Mouse (Mus musculus) testis, postnatal 10 days (tissue): ENCODE results near the gene Psmd12.

Source experiments
- DNase-seq: peaks from one replicate; pipeline ENCODE4 v3.0.0; 2021; ENCODE audit warnings: low spot score

Psmd12 gene

DNA sequence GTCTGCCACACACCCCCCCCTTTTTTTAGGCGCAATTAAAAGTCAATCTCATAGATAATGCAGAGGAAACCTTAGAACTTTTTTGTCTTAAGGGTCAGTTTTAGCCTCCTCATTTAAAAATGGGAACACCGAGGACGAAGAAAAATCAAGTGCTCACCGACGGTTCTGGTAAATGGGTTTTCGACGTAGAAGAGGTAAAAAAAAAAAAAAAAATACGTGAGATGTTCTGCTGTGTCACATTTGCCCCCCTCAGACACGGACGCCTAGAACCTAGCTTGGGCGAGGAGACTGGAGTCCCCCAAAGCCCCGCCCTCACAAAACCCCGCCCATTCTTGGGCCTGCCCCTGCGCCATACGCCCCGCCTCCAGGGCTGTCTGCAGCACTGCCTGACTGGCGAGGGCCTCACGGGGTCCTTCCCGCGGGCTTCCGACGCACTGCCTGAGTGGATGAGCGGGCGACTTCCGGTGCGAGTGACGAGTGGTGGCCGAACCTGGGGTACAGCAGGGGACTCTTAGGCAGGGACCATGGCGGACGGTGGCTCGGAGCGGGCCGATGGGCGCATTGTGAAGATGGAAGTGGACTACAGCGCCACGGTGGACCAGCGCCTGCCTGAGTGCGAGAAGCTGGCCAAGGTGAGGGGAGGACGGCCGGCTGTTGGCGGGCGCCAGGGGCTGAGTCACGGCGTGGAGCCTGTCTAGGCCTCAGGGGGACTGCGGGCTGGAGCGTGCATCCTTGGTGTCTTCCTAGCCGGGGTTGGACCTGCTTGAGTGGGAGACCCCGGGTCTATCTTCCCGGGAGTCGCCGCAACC is at the start of gene Psmd12:
Gene Psmd12, plus strand, starts transcription at position 432 of the 809 bp plus-strand sequence.
- peak; percentile 99 for DNase-seq

DNA sequence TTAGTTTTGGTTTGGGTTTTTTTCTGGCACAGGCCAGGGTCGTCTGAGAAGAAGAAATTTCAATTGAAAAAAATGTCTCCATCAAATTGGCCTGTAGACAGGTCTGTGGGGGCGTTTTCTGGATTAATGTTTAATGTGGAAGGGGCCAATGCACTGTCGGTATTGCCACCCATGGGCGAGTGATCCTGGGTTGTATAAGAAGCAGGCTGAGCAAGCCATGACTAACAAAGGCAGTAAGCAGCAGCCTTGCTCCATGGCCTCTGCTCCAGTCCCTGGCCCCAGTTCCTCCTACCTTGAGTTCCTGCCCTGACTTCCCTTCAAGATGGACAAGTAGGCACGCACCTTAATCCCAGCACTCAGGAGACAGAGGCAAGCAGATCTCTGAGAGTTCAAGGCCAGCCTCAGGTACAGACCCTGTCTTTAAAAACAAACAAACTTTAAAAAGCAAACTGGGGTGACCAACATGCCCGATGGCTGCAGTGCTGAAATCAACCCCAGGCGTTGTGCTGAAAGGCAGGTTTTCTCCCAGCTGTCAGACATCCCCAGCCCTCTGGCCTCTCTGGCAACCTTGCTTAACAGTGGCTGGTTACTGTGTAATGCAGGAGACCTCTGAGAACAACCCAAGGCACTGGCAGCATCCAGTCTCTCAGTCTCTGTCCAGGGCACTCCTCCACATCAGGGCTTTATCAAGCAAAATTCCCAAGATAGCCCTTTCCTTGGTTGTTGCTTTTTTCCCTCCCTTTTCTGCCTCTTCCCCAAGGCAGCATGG is 47.9 kb upstream of the Psmd12 start:
- no peak for DNase-seq

DNA sequence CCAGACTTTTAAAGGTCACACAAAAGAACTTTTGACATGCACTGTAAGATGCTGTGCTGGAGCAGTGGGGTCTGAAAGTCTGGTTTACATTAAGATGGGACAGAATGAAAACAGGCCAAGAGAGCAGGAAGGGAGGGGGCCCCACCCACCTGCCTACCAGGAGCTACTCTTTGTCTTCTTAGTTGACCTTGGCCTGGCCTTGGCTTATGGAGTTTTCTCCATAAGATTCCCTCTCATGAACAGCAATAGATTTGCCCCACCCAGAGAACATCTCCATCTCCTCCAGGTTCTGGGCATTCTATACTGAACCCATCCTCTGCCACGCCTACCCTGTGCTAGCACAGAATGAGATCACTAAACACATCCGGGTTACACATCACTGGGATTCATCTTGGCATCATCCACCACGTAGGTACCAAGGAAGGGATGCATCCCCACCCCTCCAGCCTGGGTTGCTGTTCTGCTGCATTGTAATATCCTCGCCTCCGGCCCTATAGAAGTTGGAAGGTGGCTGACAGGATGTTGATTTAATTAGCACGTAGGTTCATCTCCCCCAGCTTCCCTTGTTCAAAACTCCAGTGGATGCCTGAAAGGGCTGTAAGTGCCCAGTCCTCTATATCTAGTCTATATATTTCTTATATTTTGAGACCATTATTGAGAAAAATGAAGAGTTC is 43.4 kb upstream of the Psmd12 start:
- no peak for DNase-seq

DNA sequence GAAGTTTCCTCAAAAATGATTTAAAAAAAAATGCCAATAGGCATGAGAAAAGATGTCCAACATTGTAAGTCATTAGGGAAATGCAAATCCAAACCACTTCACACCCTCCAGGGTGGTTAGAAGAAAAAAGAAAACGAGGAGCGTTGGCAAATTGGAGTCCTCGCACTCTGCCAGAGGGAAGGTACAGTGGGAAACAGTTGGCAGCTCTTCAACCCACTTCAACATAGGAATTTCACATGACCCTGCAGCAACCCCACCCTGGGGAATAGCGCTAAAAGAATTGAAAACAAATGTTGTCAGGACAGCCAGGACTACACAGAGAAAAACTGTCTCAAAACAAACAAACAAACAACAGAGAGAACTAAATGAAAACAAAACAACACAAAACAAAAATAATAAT is 41.6 kb upstream of the Psmd12 start:
- DNase-seq: no peak

DNA sequence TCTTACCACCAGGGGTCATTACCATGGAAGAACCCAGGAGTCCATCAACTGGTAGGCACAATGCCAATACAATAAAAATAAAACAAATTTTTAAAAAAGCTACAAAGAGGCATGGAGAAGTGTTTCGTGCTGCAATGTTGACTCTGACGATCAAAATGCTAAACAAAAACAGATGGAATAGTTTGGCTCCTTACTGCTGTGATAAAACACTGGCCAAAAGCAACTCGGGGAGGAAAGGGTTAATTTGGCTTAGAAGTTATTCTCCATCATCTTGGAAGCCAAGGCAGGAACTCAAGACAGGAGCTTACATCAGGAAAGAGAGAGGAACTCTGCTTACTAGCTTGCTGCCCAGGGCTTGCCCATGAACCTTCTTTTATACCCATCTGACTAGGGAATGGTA is 41.1 kb upstream of the Psmd12 start:
- no peak for DNase-seq

DNA sequence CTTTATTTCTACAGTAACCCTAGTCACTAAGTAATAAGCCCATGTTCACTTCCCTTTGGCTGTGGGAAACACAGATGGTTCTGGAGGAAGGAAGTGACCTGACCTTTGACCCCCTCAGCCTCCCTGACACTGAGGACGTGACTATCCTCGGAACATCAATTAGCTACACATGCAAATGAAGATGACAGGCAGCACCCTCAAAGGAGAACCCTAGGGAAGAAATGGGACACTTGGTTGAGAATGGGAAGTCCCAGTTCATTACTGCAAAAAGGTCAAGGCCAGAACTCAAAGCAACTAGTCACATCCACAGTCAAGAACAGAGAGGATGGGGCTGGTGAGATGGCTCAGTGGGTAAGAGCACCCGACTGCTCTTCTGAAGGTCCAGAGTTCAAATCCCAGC is 38.2 kb upstream of the Psmd12 start:
- no peak for DNase-seq

DNA sequence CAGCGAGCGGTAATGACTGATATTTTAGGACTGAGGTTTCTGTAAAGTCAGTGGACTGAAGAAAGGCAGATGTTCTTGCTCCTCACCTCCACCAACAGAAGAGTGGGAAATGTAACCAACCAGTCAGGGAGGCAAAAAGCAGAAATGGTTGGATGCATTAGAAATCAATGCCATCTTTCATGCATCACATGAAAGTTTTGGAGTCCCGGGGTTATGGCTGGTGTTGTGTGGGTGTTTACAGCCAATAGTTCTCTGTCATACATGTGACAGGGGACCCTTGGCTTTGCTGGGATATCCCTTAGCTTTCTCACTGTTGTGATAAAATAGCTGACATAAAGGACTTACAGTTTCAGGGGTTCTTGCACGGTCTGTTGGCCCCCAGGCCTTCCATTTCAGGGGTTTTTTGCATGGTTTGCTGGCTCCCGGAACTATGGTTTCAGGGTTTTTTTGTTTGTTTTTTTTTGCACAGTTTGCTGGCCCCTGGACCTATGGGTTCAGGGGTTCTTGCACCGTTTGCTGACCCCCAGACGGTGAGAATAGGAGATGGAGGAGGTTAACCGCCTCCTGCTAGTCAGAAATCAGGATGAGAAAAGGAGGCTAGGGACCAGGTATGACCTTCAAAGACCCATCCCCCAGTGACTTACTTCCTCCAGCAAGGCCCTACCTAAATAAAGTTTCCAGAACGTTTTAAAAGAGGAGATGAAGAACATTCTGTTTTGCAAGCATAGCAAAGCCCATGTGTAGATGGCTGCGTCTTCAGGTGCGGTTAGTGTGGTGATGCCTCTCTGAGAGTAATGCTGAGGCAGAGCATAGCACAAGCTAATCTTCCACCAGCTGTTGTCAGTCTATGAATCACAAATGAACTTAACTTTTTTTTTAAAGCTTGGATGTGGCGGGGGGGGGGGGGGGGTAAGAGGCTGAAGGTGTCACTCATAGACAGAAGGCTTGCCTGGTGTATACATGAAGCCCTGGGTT is 35.9 kb upstream of the Psmd12 start:
- no peak for DNase-seq

DNA sequence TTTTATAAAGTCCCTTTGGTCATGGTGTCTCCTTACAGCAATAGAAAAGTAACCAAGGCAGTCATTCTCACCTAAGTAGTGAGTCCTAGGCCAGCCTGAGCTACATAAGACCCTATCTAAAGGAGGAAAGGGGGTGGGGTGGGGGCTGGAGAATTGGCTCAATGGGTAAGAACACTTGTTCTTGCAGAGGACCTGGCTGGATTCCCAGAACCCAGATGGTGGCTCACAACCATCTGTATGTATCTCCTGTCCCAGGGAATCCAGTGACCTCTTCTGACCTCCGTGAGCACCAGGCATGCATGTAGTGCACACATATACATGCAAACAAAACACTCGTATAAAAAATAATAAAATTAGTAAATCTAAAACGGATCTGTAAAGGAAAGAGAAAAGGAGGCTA is 33.6 kb upstream of the Psmd12 start:
- DNase-seq: no peak

DNA sequence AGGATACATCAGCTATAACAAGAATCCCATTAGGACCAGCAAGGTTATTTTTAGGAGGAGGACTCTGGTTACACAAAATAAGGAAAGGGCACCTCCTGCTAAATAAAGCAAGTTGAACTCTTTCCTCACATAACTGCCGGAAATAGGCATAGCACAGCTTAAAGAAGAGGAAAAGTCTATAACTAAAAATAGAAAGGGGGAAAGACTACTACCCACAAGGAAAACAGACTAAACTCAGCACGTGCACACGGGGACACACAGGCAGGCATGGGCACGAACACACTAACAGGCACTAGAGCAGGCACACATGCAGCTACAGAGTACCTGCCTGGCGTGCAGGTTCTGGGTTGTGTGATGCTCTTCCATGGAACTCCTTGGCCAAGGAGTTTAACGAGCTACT is 32.6 kb upstream of the Psmd12 start:
- no peak for DNase-seq

DNA sequence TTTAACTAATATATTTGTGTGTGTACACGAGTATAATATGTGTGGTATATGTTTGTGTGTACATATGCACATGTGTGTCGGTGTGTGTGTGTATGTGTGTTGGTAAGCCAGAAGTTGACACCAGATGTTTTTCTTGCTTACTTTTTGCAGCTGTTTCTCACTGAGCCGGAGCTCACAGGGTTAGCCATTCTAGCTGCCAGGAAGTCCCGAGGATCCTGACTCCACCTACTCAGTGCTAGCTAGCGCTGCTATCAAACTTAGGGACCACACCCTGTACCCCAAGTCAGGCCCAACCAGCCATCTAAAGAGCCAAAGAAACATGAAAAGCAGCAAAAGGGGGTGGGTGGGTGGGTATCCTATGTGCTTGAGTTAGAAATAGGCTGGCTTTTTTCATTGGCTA is 31.9 kb upstream of the Psmd12 start:
- no peak for DNase-seq

DNA sequence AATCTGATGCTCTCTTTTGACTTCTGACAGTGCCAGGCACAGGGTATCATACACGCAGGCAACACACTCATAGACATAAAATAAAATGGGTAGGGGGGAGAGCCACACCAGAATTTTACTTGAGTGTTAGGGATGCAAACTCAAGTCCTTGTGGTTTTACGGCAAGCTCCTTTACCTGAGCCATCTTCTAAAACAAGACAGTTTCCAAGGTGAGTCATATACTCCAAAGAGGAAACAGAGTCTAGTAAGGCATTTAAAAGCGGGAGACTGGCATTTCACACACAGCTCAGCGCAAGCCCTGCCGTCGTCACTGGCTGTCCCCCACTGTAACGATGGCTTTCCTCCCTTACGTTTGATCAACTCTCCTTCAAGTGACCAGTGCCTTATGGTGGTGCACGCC is 31.4 kb upstream of the Psmd12 start:
- DNase-seq: no peak

DNA sequence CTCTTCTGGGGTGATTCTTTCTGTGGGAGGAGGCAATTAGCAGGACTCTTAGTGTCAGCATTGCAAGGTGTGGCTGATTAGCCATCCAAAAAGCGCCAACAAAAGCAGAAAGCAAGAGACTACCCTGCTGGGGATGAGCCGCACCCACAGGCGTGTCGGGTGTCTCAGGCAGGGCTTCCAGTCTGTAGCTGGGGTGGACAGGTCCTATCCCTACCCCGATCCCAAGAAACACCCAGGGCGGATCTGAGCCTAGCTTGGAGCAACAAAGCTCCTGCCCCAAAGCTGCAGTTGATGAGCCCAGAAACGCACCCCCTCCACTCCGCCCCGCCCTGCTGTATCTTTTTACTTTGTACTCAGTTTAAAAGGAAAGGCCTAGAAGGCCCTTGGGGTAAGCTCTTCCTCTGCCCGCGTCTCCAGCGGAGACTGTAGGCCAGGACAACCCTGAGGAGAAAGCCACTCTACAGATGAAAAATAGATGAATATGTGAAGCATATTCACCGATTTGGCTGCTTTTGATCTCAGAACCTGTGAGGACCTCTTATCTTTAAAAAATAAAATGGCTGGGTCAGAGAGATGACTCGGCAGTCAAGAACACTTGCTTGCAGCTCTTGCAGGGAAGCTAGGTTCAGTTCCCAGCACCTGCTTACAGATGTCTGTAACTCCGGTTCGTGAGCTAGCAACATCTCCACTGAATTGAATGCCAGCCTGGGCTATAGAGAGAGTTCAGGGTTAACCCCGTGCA is 29.9 kb upstream of the Psmd12 start:
- DNase-seq: no peak

DNA sequence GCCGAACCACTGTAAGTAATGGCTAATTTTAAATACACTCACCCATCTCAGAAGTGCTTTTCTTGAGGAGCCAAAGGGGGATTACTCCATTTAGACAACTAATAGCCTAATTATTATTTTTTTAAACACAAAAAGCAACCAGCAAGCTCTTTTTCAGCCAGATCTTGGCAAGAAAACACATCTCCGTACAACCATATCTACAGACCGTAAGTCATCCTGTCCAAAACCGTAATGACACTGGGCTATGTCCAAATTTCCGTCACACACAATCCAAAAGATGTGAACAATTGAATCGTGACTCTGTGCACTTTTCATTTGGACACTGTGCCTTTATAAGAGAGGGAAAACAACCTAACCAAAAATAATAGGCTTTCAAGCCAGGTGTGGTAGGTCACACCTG is 29.2 kb upstream of the Psmd12 start:
- no peak for DNase-seq

DNA sequence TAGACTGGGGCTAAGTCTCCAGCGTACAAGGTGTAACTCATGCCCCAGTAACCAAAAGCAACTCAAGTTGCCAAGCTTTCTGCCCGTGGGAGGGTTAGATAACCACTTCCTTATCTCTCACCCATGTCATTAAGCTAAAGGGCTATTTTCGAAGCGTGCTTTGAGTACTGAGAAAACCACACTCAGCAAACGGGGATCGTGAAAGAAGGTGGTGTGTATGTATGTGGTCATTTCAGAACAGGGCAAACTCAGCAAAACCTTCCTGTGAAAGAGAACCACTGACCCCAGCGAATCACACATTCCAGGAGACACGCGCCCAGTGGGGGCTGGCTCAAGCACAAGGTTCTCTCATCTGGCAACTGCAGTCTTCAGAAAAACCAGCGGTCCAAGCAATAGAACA is 28.2 kb upstream of the Psmd12 start:
- no peak for DNase-seq

DNA sequence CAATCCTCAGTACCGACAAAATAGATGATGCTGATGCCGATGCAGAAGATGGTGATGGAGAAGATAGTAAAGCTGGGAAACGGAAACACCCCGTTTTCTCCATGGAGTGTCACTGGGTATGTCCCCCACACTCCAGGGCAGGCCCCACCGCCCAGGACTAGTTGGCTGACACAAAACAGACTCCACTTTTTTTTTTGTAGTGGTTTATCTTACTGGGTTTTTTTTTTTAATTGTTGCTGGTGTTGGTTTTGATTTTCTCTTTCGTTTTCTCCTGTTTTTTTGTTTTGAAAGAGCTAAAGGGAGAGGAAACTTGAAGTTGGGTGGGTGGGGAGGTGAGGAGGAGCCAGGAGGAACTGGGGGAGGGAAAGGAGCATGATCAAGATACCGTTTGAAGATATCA is 27.2 kb upstream of the Psmd12 start:
- DNase-seq: no peak

DNA sequence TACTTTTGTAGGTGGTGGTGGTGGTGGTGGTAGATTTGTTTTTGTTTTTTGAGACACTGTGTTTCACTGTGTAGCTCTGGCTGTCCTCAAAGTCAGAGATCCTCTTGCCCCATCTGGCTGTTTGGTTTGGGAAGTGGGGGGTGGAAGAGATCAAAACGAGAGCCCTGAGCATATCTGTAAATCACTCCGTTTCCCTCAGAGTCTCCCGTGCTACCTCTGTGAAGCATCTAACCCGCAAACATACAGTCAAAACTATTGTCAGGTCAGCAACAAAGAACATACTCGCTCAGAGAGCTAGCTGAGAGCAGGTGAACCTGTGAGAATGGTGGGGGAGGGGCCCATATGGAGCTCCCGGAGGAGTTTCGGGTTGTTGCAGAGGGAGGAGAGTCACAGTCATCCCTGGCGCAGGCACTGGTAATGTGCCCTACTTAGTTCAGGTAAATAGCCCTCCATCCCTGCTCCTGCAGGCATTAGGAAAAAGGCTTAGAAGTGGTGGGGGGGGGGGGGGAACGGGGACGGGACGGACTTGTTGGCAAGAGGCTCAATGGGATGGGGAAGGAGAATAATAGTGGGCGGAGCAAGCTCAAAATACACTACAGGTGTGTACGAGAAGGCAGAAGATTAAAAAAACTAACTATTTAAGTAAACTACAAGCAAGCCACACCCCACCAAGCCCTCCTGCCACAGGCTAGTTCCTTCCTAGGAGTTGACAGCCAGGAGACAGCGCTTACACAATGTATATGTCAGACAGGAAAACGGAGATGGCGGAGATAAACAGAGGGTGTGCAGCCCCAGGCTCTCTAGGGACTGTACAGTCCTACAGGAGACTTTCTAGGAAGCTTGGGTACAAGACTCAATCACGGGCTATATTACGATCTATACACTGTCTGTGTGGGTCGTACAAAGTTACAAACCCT is 24.5 kb upstream of the Psmd12 start:
- no peak for DNase-seq

DNA sequence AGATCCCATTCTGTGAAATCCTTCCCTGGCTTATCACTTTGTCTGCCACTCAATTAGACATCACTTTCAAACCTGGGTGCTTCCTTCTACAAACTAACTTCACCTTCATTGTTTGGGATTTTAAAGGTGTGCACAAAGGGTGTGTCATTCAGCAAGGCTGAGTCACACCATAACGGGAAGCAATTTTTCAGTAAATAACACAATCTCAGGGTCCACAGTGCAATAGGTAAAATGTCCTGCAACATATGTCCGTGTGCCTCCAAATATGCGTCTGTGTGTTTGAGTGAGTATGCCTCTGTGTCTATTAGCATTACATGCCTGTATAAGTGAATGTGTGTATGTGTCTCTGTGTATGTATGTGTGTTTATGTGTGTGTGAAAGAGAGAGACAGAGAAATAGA is 22.0 kb upstream of the Psmd12 start:
- no peak for DNase-seq

DNA sequence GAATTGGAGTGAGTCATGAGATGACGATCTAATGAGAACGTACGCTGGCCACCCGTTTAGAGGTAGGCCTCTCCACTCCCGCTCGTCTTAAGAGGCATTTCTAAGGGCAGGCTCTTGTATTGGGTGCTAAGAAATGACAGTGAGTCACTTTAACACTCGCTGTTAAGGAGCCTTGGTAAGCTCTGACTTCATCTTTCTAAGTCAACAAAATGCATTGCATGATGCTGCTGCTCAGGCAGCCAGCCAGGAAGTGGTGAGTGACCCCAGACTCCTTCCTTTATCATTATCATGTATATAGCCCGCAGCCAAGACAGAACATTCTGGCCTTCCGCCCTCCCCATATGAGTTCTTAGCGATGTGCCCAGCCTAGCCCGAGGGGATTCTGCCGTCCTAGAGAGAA is 21.0 kb upstream of the Psmd12 start:
- no peak for DNase-seq

DNA sequence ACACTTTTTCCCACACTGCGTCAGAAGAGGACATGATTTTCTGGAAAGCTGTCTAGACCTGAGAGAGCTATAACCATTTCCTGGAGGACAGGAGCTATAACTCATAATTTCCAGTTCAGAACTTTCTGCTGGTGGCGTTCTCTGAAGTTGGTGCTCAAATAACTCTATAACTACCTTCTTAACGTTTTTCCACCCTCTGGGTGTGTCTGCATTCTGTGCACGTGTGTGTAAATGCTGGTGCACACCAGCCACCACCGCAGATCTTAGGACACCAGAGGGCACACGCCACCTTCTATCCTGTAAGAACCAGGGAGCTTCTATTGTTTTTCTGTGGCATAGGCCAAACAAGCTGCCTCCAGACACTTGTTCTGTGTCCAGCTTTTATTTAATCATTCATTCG is 20.3 kb upstream of the Psmd12 start:
- no peak for DNase-seq

DNA sequence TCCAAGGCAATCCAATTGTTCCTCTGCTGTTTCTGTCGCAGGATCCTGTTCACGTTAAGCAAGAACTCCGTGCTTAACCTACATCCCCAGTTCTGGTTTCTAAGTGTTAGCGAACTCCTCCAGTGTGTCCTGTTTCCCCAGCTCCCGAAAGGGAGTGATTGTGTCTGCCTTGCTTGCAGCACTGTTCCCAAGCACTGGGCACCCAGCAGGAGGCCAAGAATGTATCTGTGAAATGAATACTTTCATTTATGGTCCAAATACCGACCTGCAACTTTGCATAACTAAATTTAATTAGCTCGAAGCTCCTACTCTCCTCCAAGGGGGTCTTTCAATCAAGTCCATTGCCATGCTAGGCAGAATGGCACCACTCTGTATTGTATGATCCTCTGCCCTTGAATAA is 19.5 kb upstream of the Psmd12 start:
- no peak for DNase-seq
